Mouse (Mus musculus): ENCODE measurements around the gene Ltc4s. TPM values are rescaled to one million over a fixed set of nuclear protein-coding genes. Genes with fewer than 3 reads are reported as not detected.
A peak's percentile ranks its signal among the peaks of the same experiment; 100 is the strongest.

Gene Ltc4s
- total RNA-seq, 2 experiments from 2014 or later = 5.5 to 8.6 TPM

DNA sequence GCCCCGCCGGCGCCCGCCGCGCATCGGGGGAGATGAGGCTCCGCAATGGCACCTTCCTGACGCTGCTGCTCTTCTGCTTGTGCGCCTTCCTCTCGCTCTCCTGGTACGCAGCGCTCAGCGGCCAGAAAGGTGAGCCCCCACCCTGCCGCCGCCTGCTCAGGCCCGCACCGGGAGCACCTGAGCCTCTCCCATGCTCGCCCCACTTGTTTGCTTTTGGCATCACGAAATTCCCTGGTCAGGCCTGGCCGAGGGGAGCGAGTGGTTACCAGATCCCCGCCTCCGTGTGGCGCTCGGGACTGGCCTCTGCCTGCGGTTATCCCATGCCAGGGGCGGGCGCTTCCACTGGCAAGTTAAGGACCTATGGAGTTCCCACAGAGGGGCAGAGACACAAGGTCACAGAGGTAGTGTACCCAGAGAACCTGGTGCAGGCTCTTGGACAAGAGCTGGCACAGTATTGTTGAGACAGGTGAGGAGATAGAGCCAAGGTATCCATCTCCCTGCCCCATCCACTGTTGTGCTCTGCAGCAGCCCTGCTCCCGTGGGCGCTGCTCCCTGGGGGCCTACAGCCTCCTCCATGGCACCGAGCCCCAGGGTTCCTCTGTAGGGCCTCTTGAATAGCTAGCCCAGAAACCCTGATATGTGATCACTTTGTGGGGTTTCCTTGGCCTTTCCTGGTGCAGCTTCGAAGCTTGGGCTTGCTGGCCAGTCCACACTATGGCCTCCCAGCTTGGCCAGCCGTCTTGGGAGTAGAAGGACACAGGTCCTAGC lies 12.6 kb downstream of the Ltc4s start:
- intact Hi-C loops (cut with DNase I) = loop anchor here (2.0 kb wide), 3 partner anchors 15 to 63 kb away; partner anchors contain the start of genes Mgat4b, Mrnip and Sqstm1
- peak in 1 of 2 experiments; percentile 43 for DNase-seq

DNA sequence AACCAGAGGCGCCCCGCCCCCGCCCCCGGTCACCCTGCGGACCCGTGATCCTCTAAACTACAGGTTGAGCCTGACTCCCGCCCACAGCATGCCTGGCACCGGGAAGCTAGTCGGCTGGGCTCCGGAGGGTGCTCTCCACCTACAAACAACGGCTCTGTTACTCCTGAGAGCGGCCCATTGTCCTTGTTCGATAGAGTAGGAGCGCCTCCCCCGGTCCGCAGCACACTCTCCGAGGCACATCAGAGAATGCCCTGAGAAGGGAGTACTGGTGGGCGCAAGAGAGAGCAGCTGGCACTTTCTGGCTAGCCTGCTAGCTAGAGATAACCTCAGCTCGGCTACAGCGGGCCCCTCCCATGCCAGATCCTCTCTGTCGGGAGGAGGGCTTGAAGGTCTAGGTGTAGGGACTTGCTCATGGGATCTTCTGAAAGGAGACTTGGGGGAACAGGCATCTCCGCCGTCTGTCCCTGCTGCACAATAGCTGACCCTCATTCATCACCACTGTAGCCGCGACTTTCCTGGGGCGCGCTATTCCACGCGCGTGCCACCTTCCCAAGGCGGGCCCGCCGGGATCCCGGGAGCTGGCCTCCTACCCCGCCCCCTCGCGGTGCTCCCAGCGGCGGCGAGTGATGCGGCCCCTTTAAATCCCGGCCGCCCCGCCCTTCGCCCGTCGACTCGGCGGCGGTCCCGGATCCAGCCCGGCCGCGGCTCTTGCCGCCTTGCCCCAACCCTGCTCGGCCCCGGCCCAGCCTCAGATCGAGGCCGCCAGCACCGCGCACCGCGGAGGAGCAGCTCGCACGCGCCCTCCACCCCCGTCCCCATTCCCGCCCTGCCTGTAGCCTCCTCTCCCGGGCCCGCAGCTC lies 13.5 kb downstream of the Ltc4s start:
- intact Hi-C loops (cut with DNase I) = loop anchor here (2.0 kb wide), 3 partner anchors 14 to 62 kb away; partner anchors contain the start of genes Mgat4b, Mrnip and Sqstm1
- peak; percentile 91 to 92 for DNase-seq

DNA sequence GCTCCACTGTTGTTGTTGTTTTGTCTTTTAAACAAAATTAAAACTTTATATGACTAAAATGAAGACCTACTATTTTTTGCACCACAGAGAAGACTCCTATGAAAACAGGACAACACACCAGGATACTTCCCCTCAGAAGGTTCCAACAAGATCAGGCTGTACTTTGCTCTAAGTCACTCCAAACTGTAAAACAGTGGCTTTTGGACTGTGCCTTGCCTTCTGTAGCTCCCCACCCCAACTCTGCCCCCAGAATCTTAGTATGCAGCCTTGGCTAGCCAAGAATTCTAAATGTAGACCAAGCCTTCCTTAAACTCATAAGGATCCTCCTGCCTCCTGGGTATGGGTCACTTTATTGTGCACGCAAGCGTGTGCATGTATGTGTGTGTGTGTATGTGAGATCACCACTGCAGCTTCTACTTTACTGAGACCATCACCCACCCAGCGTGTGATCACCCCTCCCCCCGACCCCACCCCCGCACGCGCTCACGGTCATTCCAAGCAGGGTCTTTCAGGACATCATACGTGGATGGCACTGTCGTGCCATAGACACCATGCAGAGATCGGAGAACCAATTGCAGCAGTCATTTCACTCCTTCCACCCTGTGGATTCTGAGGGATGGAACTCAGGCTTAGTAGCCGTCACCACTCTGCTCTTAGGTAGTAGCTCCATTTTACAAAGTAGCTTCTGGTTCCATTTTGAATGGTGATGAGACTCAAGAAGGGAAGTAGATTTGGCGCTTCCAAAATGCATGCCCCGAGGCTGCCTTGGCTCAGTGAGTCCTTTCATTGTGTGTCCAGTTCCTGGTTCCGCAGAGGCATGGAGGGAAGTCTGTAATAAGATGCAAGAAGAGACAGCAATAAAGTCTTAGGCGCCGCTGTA lies 14.4 kb downstream of the Ltc4s start:
- intact Hi-C loops (cut with DNase I) = loop anchor here (2.0 kb wide), 3 partner anchors 13 to 61 kb away; partner anchors contain the start of genes Mgat4b, Mrnip and Sqstm1
- DNase-seq = no peak

DNA sequence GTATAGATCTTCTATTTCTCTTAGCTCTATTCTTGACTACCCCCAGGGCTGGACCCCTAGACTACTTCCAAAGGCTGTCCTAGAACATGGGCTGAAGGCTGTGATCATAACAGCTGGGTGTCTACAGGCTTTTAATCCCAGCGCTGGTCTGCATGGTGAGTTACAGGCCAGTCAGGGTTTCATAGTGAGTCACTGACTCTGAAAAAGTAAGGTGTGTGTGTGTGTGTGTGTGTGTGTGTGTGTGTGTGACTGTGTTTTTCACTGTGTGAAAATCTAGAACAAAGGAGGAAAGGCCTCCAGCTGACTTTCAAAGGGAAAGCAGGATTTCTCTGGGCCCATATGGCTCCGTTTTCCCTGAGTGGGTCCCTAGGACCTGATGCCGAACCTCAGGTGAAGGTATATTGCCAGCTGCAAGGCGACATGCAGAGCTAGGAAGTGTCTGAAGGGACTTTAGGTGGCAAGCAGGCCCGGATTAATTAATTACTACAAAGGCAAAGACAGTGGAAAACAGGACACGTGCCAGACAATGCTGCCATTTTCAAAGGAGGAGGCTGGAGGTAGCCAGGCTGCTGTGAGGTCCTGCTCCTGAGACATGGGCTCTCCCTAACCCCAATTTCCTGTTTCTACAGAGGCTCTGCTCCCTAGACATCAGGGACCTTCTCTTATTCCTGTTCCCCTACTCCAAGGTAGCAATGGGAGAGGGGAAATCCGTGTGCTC lies 15.7 kb downstream of the Ltc4s start:
- intact Hi-C loops (cut with DNase I) = no loop called here
- DNase-seq = no peak

DNA sequence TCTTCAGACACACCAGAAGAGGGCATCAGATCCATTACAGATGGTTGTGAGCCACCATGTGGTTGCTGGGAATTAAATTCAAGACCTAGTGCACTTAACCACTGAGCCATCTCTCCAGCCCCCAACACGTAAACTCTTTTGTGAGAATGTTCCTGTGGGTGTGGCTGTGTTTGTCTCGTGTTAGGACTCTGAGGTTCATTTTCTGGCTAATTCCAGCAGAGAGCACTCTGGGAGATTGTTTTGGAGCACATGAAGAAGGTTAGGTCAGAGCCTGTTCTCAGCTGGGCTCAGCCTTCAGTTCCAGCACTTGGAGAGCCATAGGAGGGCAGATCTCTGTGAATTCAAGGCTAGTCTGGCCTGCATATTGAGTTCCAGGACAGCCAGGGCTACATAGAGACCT lies 18.6 kb downstream of the Ltc4s start:
- no peak for DNase-seq
- intact Hi-C loops (cut with DNase I) = no loop called here

DNA sequence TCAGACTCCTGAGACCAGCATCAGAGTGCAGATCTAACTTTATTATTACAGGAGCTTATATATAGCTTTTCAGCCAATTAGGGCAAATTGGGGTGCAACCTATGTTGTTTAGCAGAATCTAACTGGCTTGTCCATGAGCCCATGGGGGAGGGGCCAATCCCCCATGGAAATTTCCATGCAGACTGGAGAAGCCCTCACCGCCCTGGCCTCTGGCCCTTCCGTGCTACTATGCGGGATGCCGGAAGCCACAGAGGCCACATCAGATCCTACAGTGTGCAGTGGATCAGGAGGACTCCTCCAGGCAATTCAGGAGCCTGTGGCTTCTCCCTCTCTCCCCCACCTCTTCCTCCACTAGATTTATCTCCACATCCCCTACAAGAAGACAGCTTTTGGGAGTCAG lies 20.6 kb downstream of the Ltc4s start:
- intact Hi-C loops (cut with DNase I) = no loop called here

DNA sequence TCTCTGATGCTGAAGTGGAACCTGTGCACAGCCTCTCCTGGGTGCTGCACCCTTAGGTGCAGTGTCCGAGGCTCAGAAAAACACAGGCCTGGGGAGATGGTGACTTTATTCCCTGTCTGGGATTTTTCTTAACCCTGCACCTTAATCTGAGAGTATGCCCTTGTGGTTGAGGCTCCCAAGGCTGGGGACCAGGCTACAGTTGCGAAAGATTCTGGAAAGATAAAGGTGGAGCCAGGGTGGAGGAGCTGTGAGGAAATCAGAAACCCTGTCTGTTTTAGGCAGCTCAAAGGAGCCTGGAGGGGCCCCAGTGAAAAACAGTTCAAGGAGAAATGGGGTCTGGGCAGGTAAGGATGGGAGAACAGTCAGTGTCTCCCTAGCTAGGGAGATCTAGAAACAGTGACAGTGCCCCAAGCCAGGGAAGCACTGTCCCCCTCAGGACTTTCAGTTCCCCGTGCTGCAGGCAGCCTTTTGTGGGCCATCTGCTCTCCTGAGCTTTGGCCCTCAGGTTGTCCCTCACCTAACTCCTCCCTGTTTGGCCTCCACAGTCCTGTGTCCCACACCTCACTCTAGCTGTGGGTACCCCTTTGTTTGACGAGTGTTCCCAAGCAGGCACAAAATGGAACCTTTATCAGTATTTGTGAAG lies 21.6 kb downstream of the Ltc4s start:
- DNase-seq = no peak

More for the DNA sequence above, 20.6 kb downstream of the Ltc4s start:
- no peak for DNase-seq

DNA sequence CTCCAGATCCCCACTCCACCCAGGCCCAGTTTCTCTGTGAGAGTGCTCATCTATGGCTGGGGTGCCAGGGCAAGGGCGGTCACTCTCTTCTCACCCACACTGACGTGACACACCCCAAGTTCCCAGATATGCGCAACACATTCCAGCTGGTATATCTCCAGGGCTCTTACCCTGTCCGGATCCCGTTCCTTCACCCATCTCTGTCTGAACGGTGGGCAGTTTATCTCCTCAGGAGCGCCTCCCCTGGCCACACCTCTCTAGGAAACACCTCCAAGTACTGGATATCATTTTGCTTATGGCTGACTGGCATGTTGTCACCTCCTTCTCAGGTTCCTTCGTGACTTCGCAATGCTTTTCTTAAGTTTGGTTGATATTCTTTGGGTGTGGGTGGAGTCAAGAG lies 22.8 kb downstream of the Ltc4s start:
- intact Hi-C loops (cut with DNase I) = no loop called here

More for the DNA sequence above, 21.6 kb downstream of the Ltc4s start:
- intact Hi-C loops (cut with DNase I) = no loop called here

DNA sequence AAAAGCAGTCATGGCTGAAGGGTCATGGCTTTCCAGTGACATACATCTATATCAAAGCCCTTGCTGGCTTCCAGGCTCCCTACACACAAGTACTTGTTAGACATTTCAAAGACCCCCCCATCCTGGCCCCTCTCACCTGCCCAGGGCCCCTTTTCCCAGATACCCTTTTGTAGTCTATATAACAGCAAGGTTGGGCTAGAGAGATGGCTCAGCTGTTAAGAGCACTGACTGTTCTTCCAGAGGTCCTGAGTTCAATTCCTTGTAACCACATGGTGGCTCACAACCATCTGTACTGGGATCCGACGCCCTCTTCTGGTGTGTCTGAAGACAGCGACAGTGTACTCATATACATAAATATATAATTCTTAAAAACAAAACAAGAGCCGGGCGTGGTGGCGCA lies 23.8 kb downstream of the Ltc4s start:
- DNase-seq = no peak
- intact Hi-C loops (cut with DNase I) = loop anchor here (5.0 kb wide), 1 partner anchor 502 kb away; the partner anchor contains the start of gene Cnot6

More for the DNA sequence above, 22.8 kb downstream of the Ltc4s start:
- DNase-seq = no peak

DNA sequence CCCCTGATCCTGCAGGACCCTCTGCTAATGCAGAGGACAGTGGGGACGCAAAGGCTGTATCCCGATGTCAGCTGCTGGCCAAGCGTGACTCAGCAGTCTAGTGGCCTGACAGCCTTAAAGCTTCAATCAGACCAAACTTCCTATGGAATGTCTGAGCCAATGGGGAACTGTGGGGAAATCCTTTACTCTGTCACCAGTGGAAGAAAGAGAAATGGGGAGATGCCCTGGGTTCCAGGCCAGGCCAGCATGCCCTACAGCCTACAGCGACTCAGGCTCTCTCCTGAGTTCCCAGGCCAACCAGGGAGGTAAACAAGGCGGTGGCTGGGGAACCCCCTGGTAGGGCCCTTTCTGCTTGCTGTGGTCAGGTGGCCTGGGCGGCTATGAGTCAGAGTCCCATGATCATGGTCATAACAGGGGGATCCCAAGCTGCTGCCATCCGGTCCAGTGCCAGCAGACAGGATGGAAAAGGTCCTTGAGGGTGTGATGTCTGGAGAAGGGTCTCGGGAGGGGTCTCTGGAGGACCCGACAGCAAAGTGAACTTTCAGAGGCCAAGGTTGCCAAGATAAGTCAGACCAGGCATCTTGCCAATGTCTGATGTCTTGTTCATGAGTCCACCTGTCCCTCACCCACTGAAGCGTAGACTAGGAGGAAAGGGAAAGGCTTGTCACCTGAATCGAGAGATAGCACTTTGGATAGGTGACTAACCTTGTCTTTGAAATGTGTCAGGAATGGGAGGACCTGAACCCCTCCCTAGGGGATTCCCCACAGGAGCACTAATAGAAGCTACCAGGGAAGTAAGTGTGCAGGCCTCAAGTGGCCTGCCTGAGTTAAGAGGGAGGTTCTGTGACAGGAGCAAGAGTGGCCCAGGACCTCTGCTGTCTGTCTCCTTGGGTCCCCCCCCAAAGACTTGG lies 25.3 kb downstream of the Ltc4s start:
- peak; percentile 77 to 88 for DNase-seq

DNA sequence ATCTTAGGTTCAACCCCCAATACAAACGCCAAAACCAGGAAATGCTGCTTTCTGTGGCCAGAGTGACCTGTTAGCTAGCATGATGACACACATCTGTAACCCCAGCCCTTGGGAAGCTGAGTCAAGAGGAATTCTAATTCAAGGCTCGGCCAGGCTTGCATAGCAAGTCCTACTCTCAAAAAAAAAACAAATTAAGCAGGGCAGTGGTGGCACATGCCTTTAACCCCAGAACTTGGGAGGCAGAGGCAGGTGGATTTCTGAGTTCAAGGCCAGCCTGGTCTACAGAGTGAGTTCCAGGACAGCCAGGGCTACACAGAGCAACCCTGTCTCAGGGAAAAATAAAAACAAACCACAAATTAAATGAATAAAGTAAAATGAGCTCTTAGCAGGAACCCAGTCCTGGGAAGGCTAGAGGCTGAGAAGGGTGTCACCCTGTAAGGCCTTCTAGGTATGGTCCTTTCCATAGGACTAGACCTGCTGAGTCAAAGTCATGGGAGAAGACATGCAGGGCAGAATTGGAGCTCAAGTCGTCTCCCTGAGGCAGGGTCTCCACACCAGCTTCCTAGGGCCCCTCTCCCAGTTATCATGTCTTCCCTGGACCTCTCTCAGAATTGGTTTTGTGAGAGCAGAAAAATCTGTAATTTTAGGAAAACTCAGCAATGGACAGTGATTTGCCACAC lies 26.2 kb downstream of the Ltc4s start:
- intact Hi-C loops (cut with DNase I) = loop anchor here (5.0 kb wide), 1 partner anchor 500 kb away; the partner anchor contains the start of gene Cnot6
- DNase-seq = no peak

More for the DNA sequence above, 25.3 kb downstream of the Ltc4s start:
- intact Hi-C loops (cut with DNase I) = loop anchor here (5.0 kb wide), 1 partner anchor 501 kb away; the partner anchor contains the start of gene Cnot6

DNA sequence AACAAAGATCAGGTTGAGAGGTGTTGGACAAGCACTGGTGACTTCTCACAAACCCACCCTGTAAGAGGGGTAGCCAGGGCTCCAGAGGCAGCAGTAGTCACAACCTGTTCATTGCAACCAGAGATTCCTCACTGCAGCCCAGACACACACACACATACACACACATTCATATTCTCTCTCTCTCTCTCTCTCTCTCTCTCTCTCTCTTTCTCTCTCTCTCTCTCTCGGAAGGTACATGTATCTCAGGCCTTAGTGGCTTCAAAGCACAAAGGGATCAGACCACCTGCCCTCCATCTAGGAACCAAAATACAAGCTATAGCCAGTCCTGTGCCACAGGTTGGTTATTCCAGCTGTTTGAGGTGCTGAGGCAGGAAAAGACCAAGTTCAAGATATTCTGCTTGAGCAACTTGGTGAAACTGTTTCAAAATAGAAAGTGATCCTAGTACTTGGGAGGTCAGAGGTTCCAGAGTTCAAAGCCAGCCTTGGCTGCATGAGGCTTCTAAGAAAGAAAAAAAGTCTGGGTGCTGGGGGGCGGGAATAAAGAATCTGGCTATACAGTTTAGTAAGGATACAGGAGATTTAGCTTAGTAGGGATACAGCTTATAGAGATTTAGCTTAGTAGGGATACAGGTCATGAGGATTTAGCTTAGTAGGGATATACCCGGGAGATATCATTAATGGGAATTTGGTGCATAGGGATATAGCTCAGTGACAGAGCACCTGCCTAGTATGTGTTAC lies 26.9 kb downstream of the Ltc4s start:
- intact Hi-C loops (cut with DNase I) = loop anchor here (2.0 to 5.0 kb wide), 2 partner anchors 13 to 499 kb away; partner anchors contain the start of gene Cnot6
- no peak for DNase-seq

DNA sequence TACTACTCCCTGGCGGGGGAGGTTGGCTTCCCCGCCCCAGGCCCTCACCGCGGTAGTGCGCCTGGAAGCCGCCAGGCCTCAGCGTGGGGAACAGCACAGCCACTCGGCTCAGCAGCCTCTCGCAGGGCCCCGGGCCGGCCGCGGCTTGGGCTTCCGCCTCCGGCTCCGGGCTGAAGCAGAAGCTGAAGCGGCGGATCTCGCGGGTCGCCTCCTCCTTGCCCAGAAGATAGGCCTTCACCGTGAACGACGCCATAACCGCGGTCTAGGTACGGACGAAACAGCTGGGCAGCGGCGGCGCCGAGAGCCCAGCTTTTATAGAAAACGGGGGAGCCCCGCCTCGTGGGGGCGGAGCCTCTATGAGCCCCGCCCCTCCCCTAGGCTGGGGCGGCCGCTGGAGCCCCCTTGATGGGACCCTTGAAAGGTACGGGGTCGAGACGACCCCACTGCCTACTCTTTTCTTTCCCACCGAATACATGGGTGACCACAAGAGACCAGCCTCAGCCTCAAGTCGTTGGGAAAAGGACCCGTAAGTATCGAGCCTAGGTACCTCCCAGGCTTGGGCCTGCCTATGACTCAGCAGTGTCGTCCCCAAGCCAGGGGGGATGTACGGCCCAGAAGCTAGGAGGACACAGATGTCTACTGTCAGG lies 27.8 kb downstream of the Ltc4s start, which contains the start of the genes Sqstm1 and Mgat4b:
Sqstm1 (minus strand) TSS at position 323 of the 647 bp plus-strand sequence.
Mgat4b (plus strand) TSS at position 386 of the 647 bp plus-strand sequence.
- intact Hi-C loops (cut with DNase I) = loop anchor here (2.0 to 5.0 kb wide), 2 partner anchors 14 to 498 kb away; partner anchors contain the start of gene Cnot6

DNA sequence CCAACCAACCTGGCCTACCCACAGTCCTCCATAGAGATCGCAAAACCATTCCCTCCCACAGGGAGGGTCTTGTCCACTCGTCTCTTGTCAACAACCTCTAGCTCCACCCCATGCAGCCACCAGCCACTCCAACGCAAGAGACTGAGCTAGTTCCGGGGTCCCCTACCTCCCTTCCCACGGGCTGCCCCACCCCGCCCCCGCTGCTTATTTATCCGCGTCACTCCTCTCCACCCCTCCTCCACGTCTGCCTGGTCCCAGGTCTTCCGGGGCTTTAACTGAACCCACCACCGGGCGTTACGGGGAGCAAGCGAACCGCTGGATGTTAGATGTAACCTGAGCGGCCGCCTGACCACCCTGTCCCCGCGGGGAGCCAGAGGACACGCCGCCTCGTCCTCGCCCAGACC lies 28.3 kb downstream of the Ltc4s start:
- peak; percentile 79 to 83 for DNase-seq

More for the DNA sequence above, 27.8 kb downstream of the Ltc4s start, which contains the start of the genes Sqstm1 and Mgat4b:
- DNase-seq = peak; percentile 90 to 95

DNA sequence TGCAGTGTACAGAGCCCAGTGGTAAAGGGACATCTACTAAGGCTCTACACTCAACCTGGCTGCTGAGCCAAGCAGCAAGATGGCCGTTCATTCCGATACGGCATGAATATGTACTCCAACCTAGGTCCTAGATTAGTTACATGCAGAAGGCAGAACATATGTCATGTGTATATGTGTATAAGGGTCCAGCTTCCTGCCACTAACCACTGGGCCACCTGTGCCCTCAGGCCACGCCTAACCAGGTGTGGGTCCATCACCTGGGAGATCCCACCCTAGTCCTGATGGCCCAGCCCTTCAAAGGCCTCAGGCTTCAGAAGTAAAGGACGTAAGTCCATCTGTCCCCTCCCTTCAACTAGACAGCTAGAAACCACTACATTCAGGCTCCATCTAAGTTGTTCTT lies 30.4 kb downstream of the Ltc4s start:
- no peak for DNase-seq

More for the DNA sequence above, 28.3 kb downstream of the Ltc4s start:
- intact Hi-C loops (cut with DNase I) = loop anchor here (2.0 to 5.0 kb wide), 2 partner anchors 15 to 498 kb away; partner anchors contain the start of gene Cnot6

More for the DNA sequence above, 30.4 kb downstream of the Ltc4s start:
- intact Hi-C loops (cut with DNase I) = no loop called here

Measured in heart, postnatal 36 days (tissue).